Mouse (Mus musculus): ENCODE measurements around the gene Galnt18. TPM values are rescaled to one million over a fixed set of nuclear protein-coding genes. Genes with fewer than 3 reads are reported as not detected.

The Galnt18 gene
- polyA plus RNA-seq, 1 experiment: 13.6 TPM

GRCm38 (mm10) chr7:111483896-111484295 lies 295.9 kb downstream of the Galnt18 start:
- no peak for TF ChIP-seq CTCF (IDR thresholded peaks at IDR 0.05; ENCODE audit: borderline replicate concordance, control insufficient read depth, extremely low read depth, insufficient read depth, low read length, poor library complexity)
- no peak for TF ChIP-seq POLR2A (IDR thresholded peaks at IDR 0.05; ENCODE audit: control insufficient read depth, extremely low read depth, insufficient read depth, low read length, poor library complexity)
- no peak for DNase-seq
- H3K36me3 ChIP-seq (ENCODE audit: control insufficient read depth, insufficient read depth, low read length): no peaks in the 10 kb centered on the region
- no peaks in the 10 kb centered on the region for H3K27me3 ChIP-seq (ENCODE audit: control insufficient read depth, insufficient read depth, low read length)
- 87% methylated on average over 4 of the region's 4 CpGs for WGBS
- H3K27ac ChIP-seq (ENCODE audit: control insufficient read depth, insufficient read depth, low read length): no peak overlapping the region
- H3K4me1 ChIP-seq (replicated peaks; ENCODE audit: control insufficient read depth, insufficient read depth, low read length): no peaks in the 10 kb centered on the region
- H3K4me3 ChIP-seq (ENCODE audit: control insufficient read depth, insufficient read depth, low read length): no peak overlapping the region

DNA sequence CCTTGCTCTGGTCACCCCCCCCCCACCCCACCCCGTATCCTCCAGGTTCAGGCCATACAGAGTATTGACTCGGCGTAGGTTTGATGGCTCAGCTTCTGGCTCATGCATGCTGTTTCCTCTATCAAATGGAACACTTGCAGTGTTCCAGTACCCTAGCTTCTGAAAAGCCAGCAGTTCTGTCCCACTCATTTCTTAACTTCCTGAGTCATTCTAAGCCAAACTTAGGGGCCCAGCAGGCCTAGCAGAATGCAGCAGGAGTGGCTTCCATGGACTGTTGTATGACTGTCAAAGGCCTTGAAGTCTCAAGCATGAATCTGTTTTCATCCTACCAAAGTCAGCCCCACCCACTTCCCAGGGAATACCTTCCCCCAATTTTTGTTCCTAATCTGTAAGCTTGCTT lies 296.5 kb downstream of the Galnt18 start:
- whole genome bisulfite sequencing: 92% methylated on average over 3 of the region's 3 CpGs
- Histone ChIP-seq H3K27me3 (ENCODE audit: control insufficient read depth, insufficient read depth, low read length) (no peaks in the 10 kb centered on the region), H3K36me3 (ENCODE audit: control insufficient read depth, insufficient read depth, low read length) (no peaks in the 10 kb centered on the region), H3K4me3 (ENCODE audit: control insufficient read depth, insufficient read depth, low read length) (no peak overlapping the region), H3K27ac (ENCODE audit: control insufficient read depth, insufficient read depth, low read length) (no peak overlapping the region), H3K4me1 (replicated peaks; ENCODE audit: control insufficient read depth, insufficient read depth, low read length) (no peaks in the 10 kb centered on the region)
- TF ChIP-seq POLR2A (IDR thresholded peaks at IDR 0.05; ENCODE audit: control insufficient read depth, extremely low read depth, insufficient read depth, low read length, poor library complexity) (no peak), CTCF (IDR thresholded peaks at IDR 0.05; ENCODE audit: borderline replicate concordance, control insufficient read depth, extremely low read depth, insufficient read depth, low read length, poor library complexity) (no peak)
- DNase-seq: no peak

GRCm38 (mm10) chr7:111467715-111468114 lies 312.1 kb downstream of the Galnt18 start:
- no peaks in the 10 kb centered on the region for H3K4me1 ChIP-seq (replicated peaks; ENCODE audit: control insufficient read depth, insufficient read depth, low read length)
- WGBS: 81% methylated on average over 5 of the region's 5 CpGs
- no peak overlapping the region for H3K4me3 ChIP-seq (ENCODE audit: control insufficient read depth, insufficient read depth, low read length)
- H3K36me3 ChIP-seq (ENCODE audit: control insufficient read depth, insufficient read depth, low read length): no peaks in the 10 kb centered on the region
- DNase-seq: no peak
- no peak overlapping the region for H3K27ac ChIP-seq (ENCODE audit: control insufficient read depth, insufficient read depth, low read length)
- H3K27me3 ChIP-seq (ENCODE audit: control insufficient read depth, insufficient read depth, low read length): no peaks in the 10 kb centered on the region
- no peak for TF ChIP-seq CTCF (IDR thresholded peaks at IDR 0.05; ENCODE audit: borderline replicate concordance, control insufficient read depth, extremely low read depth, insufficient read depth, low read length, poor library complexity)
- TF ChIP-seq POLR2A (IDR thresholded peaks at IDR 0.05; ENCODE audit: control insufficient read depth, extremely low read depth, insufficient read depth, low read length, poor library complexity): no peak

- DNase-seq: no peak
- no peak overlapping the region for H3K27ac ChIP-seq (ENCODE audit: control insufficient read depth, insufficient read depth, low read length)
- H3K36me3 ChIP-seq (ENCODE audit: control insufficient read depth, insufficient read depth, low read length): no peaks in the 10 kb centered on the region
- TF ChIP-seq CTCF (IDR thresholded peaks at IDR 0.05; ENCODE audit: borderline replicate concordance, control insufficient read depth, extremely low read depth, insufficient read depth, low read length, poor library complexity): no peak
- TF ChIP-seq POLR2A (IDR thresholded peaks at IDR 0.05; ENCODE audit: control insufficient read depth, extremely low read depth, insufficient read depth, low read length, poor library complexity): no peak
- 83% methylated on average over 1 of the region's 1 CpGs for WGBS
- no peak overlapping the region for H3K4me3 ChIP-seq (ENCODE audit: control insufficient read depth, insufficient read depth, low read length)
- H3K27me3 ChIP-seq (ENCODE audit: control insufficient read depth, insufficient read depth, low read length): no peaks in the 10 kb centered on the region
- no peaks in the 10 kb centered on the region for H3K4me1 ChIP-seq (replicated peaks; ENCODE audit: control insufficient read depth, insufficient read depth, low read length)
Measured at GRCm38 (mm10) chr7:111466720-111467119, 313.1 kb downstream of the Galnt18 start.

DNA sequence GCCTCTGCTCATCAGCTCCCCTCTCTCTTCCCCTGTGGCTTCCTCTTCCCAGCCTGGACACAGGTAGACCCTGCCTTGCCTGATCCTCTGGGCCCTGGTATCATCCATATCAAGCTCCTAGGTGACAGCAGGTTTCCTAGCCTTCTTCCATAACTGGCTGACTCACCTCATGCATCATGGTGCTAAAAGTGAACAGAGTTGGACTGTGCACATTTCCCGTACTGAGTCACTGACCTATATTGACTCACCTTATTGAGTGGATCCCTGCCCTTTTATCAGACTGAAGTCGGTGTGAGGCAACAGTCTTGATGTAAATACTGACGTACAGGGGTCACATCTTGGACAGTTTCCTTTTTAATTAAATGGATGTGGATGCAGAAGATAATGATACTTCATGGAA lies 313.7 kb downstream of the Galnt18 start:
- no peaks in the 10 kb centered on the region for H3K4me1 ChIP-seq (replicated peaks; ENCODE audit: control insufficient read depth, insufficient read depth, low read length)
- WGBS: 96% methylated on average over 3 of the region's 3 CpGs
- no peak for DNase-seq

DNA sequence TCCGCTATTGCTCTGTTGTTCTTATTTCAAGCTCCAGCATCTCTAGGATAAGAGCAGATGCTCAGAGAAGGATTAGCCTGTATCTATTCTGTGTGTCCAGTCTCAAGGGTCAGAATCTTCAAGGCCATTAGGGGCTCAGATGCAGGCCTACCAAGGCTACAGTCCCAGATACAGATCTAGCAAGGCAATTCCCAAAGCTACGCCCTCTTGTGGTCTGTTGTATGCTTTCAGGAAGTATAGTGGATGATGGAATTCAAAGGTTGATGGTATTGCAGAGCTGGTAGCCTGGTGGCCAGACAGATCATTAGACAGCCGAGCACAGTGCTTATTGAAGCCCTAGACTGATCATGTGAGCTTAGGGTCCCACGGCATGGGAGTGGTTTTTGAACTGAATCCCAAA lies 320.1 kb downstream of the Galnt18 start:
- TF ChIP-seq CTCF (IDR thresholded peaks at IDR 0.05; ENCODE audit: borderline replicate concordance, control insufficient read depth, extremely low read depth, insufficient read depth, low read length, poor library complexity) (no peak), POLR2A (IDR thresholded peaks at IDR 0.05; ENCODE audit: control insufficient read depth, extremely low read depth, insufficient read depth, low read length, poor library complexity) (no peak)

More for the DNA sequence above, 313.7 kb downstream of the Galnt18 start:
- TF ChIP-seq POLR2A (IDR thresholded peaks at IDR 0.05; ENCODE audit: control insufficient read depth, extremely low read depth, insufficient read depth, low read length, poor library complexity) (no peak), CTCF (IDR thresholded peaks at IDR 0.05; ENCODE audit: borderline replicate concordance, control insufficient read depth, extremely low read depth, insufficient read depth, low read length, poor library complexity) (no peak)
- Histone ChIP-seq H3K36me3 (ENCODE audit: control insufficient read depth, insufficient read depth, low read length) (no peaks in the 10 kb centered on the region), H3K27ac (ENCODE audit: control insufficient read depth, insufficient read depth, low read length) (no peak overlapping the region), H3K4me3 (ENCODE audit: control insufficient read depth, insufficient read depth, low read length) (no peak overlapping the region), H3K27me3 (ENCODE audit: control insufficient read depth, insufficient read depth, low read length) (no peaks in the 10 kb centered on the region)

DNA sequence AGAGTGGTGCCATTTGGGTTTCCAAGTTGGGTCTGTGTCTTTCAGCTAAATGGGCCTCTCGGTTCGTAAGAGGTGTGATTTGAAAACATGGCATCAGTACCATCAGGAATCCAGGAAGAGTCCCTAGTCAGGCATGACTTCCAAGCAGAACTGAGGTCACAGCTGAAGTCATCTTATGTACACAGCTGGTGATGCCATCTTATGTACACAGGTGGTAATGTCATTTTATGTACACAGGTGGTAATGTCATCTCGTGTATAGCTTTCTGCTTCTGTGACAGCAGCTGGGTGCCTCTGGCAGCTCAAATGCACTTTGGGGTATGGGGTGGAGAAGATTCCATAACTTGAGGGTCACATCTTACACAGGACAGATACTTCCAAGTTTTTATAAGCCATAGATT lies 323.8 kb downstream of the Galnt18 start:
- Histone ChIP-seq H3K36me3 (ENCODE audit: control insufficient read depth, insufficient read depth, low read length) (no peaks in the 10 kb centered on the region), H3K4me1 (replicated peaks; ENCODE audit: control insufficient read depth, insufficient read depth, low read length) (no peaks in the 10 kb centered on the region), H3K4me3 (ENCODE audit: control insufficient read depth, insufficient read depth, low read length) (no peak overlapping the region), H3K27ac (ENCODE audit: control insufficient read depth, insufficient read depth, low read length) (no peak overlapping the region), H3K27me3 (ENCODE audit: control insufficient read depth, insufficient read depth, low read length) (no peaks in the 10 kb centered on the region)
- no peak for DNase-seq
- TF ChIP-seq POLR2A (IDR thresholded peaks at IDR 0.05; ENCODE audit: control insufficient read depth, extremely low read depth, insufficient read depth, low read length, poor library complexity): no peak
- no peak for TF ChIP-seq CTCF (IDR thresholded peaks at IDR 0.05; ENCODE audit: borderline replicate concordance, control insufficient read depth, extremely low read depth, insufficient read depth, low read length, poor library complexity)
- WGBS: 91% methylated on average over 3 of the region's 3 CpGs

More for the DNA sequence above, 320.1 kb downstream of the Galnt18 start:
- Histone ChIP-seq H3K4me3 (ENCODE audit: control insufficient read depth, insufficient read depth, low read length) (no peak overlapping the region), H3K27me3 (ENCODE audit: control insufficient read depth, insufficient read depth, low read length) (no peaks in the 10 kb centered on the region), H3K4me1 (replicated peaks; ENCODE audit: control insufficient read depth, insufficient read depth, low read length) (no peaks in the 10 kb centered on the region), H3K36me3 (ENCODE audit: control insufficient read depth, insufficient read depth, low read length) (no peaks in the 10 kb centered on the region), H3K27ac (ENCODE audit: control insufficient read depth, insufficient read depth, low read length) (no peak overlapping the region)
- 93% methylated on average over 4 of the region's 4 CpGs for WGBS
- no peak for DNase-seq
